Mouse (Mus musculus) adrenal gland, adult 18-20 months (tissue): ENCODE results near the gene Olfr1215. TPM values are rescaled to one million over a fixed set of nuclear protein-coding genes. Genes with fewer than 3 reads are reported as not detected.
"Not testable (repeated sequence)": the region's sequence is repeated elsewhere in the genome, so short reads cannot be mapped to it uniquely, and the experiment has no call there.

Source experiments
- DNase-seq, 2 experiments: peaks; one replicate each; pipeline ENCODE4 v3.0.0; 2021 to 2022; ENCODE audit warnings: low spot score in 2 of 2
- long read RNA-seq, 2 experiments: library from polyadenylated mRNA; stranded (forward); transcript quantifications; one replicate each; pipeline ENCODE4 v2.0.0; 2021
- total RNA-seq, 2 experiments: library from RNA; stranded (reverse); gene quantifications; 1 replicate in 1 of 2; 2 replicates in 1 of 2; pipeline ENCODE4 v1.2.3; 2021

Olfr1215 gene
- total RNA-seq, result not detected
- long read RNA-seq, experiment 1, result 0 reads
- long read RNA-seq, experiment 2, result 0 reads

GRCm38 (mm10) chr2:89006873-89007272 lies at the start of gene Olfr1215:
Gene Olfr1215 (minus strand): TSS chr2:89006973.
- DNase-seq, result no peak

DNA sequence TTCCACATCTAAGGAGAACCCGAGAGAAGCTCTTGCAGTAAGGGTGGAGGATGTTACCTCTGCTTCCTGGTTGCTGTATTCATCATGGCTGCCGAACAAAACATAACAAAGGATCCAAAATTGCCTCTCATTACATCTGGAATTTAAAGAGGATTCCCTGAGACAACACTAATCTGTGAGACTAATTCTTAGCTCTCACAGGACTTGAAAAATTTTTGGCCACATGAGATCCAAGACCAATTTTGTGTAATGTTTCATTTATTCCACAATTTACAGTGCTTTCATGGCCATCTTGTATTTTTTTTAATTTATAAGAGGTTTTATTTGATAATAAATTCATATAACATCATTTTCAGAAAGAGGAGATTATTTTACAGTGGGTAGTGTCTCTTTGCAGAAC lies 25.2 kb upstream of the Olfr1215 start, which contains the start of gene Olfr1217:
Gene Olfr1217, minus strand, starts transcription at position 101 of the 400 bp plus-strand sequence.
- DNase-seq, result no peak

DNA sequence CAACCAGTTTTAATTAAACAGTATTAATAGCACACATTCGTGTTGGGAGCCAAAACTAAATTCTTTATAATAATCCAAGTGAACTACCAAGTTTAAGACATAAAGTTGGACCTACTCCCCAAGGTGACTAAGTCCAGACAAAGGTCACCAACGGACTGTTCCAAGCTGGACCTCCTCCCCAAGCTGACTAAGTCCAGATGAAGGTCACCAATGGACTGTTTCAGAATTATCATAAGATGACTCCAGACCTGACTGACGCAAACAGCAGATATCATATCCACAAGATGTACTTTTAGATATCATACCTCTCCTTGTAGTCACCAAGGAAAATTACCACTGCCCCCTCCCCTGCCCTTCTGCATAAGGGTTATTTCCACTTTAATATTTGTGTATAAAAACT lies 14.7 kb upstream of the Olfr1215 start:
- not testable (repeated sequence) for DNase-seq

GRCm38 (mm10) chr2:89018240-89018639 lies 11.5 kb upstream of the Olfr1215 start, which contains the start of gene Olfr1216:
Gene Olfr1216 (minus strand): TSS chr2:89018340.
- DNase-seq, result no peak

DNA sequence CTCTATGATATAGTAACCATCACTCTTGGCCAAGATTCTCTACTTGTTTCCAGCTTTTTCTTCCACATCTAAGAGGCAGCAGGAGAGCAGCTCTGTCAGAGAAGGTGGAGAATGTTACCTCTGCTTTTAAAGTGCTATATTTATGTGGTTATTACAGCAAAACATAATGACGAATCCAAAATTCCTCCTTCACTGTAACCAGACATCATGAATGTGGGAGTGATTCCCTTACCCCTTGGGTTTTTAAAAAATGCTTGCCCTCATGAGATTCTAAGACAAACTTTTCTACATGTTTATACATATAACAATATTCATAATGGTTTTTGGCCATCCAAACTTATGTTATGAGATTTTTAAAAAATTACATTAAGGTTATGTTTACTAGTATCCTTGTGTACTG lies 14.2 kb downstream of the Olfr1215 start, which contains the start of gene Olfr1214:
Gene Olfr1214, minus strand, starts transcription at position 101 of the 400 bp plus-strand sequence.
- no peak for DNase-seq

DNA sequence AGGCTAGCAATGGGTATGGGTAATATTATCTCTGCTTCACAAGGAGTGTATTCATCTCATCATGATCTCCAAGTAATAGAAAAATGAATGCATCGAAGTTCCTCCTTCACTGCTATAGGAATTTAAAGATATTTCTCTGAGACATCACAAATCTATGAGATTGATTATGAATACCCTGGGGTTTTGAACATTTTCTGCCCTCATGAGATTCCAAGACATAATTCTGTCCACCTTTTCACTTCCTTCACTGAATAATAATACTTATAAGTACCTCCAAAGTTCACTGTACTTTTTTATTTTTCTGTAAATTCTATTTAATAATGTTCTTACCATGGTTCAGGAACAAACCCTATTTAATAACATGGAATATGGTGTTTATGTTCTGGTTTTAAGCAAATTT lies 26.6 kb downstream of the Olfr1215 start, which contains the start of gene Gm13762:
Gene Gm13762, minus strand, starts transcription at position 101 of the 400 bp plus-strand sequence.
- no peak for DNase-seq

- no peak for DNase-seq
Observed at GRCm38 (mm10) chr2:88953669-88954068, 53.1 kb downstream of the Olfr1215 start, which contains the start of gene Olfr1212. Gene Olfr1212 (plus strand): TSS chr2:88953969.

Other genes starting within 250 kb of the Olfr1215 start
- gene Olfr1199, start 246.5 kb downstream of the Olfr1215 start, total RNA-seq, result not detected
- not detected for gene Olfr1200, start 236.5 kb downstream of the Olfr1215 start, total RNA-seq
- gene Olfr1201, start 213.9 kb downstream of the Olfr1215 start, total RNA-seq, result not detected
- gene Olfr1202, start 192.5 kb downstream of the Olfr1215 start, total RNA-seq, result not detected
- not detected for gene Olfr1205, start 177.2 kb downstream of the Olfr1215 start, total RNA-seq
- gene Olfr1204, start 157.7 kb downstream of the Olfr1215 start, total RNA-seq, result not detected
- not detected for gene Olfr1206, start 143.7 kb downstream of the Olfr1215 start, total RNA-seq
- not detected for gene Olfr1208, start 104.7 kb downstream of the Olfr1215 start, total RNA-seq
- not detected for gene Olfr1209, start 91.8 kb downstream of the Olfr1215 start, total RNA-seq
- gene Olfr1211, start 68.9 kb downstream of the Olfr1215 start, total RNA-seq, result not detected
- gene Olfr1212, start 53.0 kb downstream of the Olfr1215 start, total RNA-seq, result not detected
- gene Gm13762, start 26.7 kb downstream of the Olfr1215 start, total RNA-seq, result not detected
- gene Olfr1214, start 14.3 kb downstream of the Olfr1215 start, total RNA-seq, result not detected
- gene Olfr1216, start 11.4 kb upstream of the Olfr1215 start, total RNA-seq, result not detected
- gene Olfr1217, start 25.1 kb upstream of the Olfr1215 start, total RNA-seq, result not detected
- gene Olfr1218, start 54.2 kb upstream of the Olfr1215 start, total RNA-seq, result not detected
- gene Olfr1219, start 76.5 kb upstream of the Olfr1215 start, total RNA-seq, result not detected
- not detected for gene Olfr1220, start 99.9 kb upstream of the Olfr1215 start, total RNA-seq
- gene Olfr1221, start 110.3 kb upstream of the Olfr1215 start, total RNA-seq, result not detected
- gene Olfr1222, start 126.1 kb upstream of the Olfr1215 start, total RNA-seq, result not detected
- gene Olfr1223, start 144.6 kb upstream of the Olfr1215 start, total RNA-seq, result not detected
- not detected for gene Olfr1224-ps1, start 157.1 kb upstream of the Olfr1215 start, total RNA-seq
- not detected for gene Olfr1225, start 167.7 kb upstream of the Olfr1215 start, total RNA-seq
- not detected for gene Olfr1226, start 193.1 kb upstream of the Olfr1215 start, total RNA-seq
- not detected for gene Olfr1228, start 247.1 kb upstream of the Olfr1215 start, total RNA-seq